Mouse (Mus musculus): ENCODE measurements around the gene Wasf2. TPM values are rescaled to one million over a fixed set of nuclear protein-coding genes. Genes with fewer than 3 reads are reported as not detected.

Gene Wasf2
- polyA plus RNA-seq, 1 experiment from 2014 or later: 103 TPM

GRCm38 (mm10) chr4:133197355-133197754 lies 67.0 kb downstream of the Wasf2 start:
- no peak overlapping the region for H3K4me2 ChIP-seq (replicated peaks; ENCODE audit: low read depth, low read length)
- peaks cover 43% of the 10 kb centered on the region for H3K36me3 ChIP-seq (ENCODE audit: control insufficient read depth, insufficient read depth, low read length)
- ATAC-seq (ENCODE audit: low FRiP score, low TSS enrichment): no peak

DNA sequence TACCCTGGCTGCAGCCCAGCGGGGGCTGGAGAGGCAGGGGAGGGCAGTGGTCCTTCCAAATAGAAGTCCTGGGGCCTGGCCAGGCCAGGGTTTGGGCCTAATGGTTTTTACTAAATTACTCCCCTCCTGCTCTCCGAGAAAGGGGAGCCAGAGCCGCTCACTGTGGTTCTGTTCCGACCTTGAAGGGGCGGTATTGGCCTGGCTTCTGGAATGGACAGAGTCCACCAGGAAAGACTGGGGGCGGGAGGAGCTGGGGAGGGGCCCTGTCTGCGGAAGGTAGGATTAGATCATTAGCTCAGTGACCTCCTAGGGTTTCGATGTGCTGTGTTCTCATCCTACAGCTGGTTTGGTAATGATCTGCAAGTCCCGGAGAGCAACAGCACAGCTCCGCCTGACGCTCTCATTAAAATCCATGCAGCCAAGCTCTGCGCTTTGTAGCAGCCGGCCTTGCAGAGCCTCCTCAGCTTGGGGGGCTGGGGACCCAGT lies 67.5 kb downstream of the Wasf2 start:
- peak overlapping the region; percentile 40 for H3K27ac ChIP-seq (ENCODE audit: low read depth, low read length)
- H3K36me3 ChIP-seq (ENCODE audit: control insufficient read depth, insufficient read depth, low read length): peaks cover 38% of the 10 kb centered on the region
- H3K9me3 ChIP-seq (ENCODE audit: control insufficient read depth, low read length): no peaks in the 10 kb centered on the region
- no peaks in the 10 kb centered on the region for H3K27me3 ChIP-seq (ENCODE audit: control insufficient read depth, insufficient read depth, low read length)
- ATAC-seq (ENCODE audit: low FRiP score, low TSS enrichment): peak; percentile 25
- H3K4me2 ChIP-seq (replicated peaks; ENCODE audit: low read depth, low read length): no peak overlapping the region
- 22% methylated on average over 13 of the region's 13 CpGs for WGBS
- peaks cover 54% of the 10 kb centered on the region for H3K4me1 ChIP-seq (ENCODE audit: control insufficient read depth, insufficient read depth, low read length)
- no peak overlapping the region for H3K9ac ChIP-seq (ENCODE audit: low read depth, low read length)
- H3K4me3 ChIP-seq (ENCODE audit: low read length): no peak overlapping the region

More at GRCm38 (mm10) chr4:133197355-133197754, 67.0 kb downstream of the Wasf2 start:
- H3K27me3 ChIP-seq (ENCODE audit: control insufficient read depth, insufficient read depth, low read length): no peaks in the 10 kb centered on the region
- H3K4me1 ChIP-seq (ENCODE audit: control insufficient read depth, insufficient read depth, low read length): peaks cover 54% of the 10 kb centered on the region
- peak overlapping the region; percentile 40; the same call in 1 of the 2 replicates for H3K27ac ChIP-seq (ENCODE audit: low read depth, low read length)
- WGBS: 12% methylated on average over 5 of the region's 5 CpGs
- no peaks in the 10 kb centered on the region for H3K9me3 ChIP-seq (ENCODE audit: control insufficient read depth, low read length)
- no peak overlapping the region for H3K4me3 ChIP-seq (ENCODE audit: low read length)
- H3K9ac ChIP-seq (ENCODE audit: low read depth, low read length): no peak overlapping the region

GRCm38 (mm10) chr4:133198337-133199180 lies 68.3 kb downstream of the Wasf2 start:
- no peak overlapping the region for H3K4me2 ChIP-seq (replicated peaks; ENCODE audit: low read depth, low read length)
- peak; percentile 29 for ATAC-seq (ENCODE audit: low FRiP score, low TSS enrichment)

GRCm38 (mm10) chr4:133199743-133200142 lies 69.4 kb downstream of the Wasf2 start:
- Histone ChIP-seq H3K4me2 (replicated peaks; ENCODE audit: low read depth, low read length) (no peak overlapping the region), H3K9me3 (ENCODE audit: control insufficient read depth, low read length) (no peaks in the 10 kb centered on the region), H3K27ac (ENCODE audit: low read depth, low read length) (peak overlapping the region; percentile 43; the same call in 1 of the 2 replicates), H3K27me3 (ENCODE audit: control insufficient read depth, insufficient read depth, low read length) (no peaks in the 10 kb centered on the region), H3K9ac (ENCODE audit: low read depth, low read length) (no peak overlapping the region), H3K4me3 (ENCODE audit: low read length) (no peak overlapping the region), H3K4me1 (ENCODE audit: control insufficient read depth, insufficient read depth, low read length) (peaks cover 58% of the 10 kb centered on the region), H3K36me3 (ENCODE audit: control insufficient read depth, insufficient read depth, low read length) (peaks cover 19% of the 10 kb centered on the region)
- 68% methylated on average over 6 of the region's 6 CpGs for WGBS
- no peak for ATAC-seq (ENCODE audit: low FRiP score, low TSS enrichment)

More at GRCm38 (mm10) chr4:133198337-133199180, 68.3 kb downstream of the Wasf2 start:
- Histone ChIP-seq H3K36me3 (ENCODE audit: control insufficient read depth, insufficient read depth, low read length) (peaks cover 31% of the 10 kb centered on the region), H3K4me3 (ENCODE audit: low read length) (no peak overlapping the region), H3K9me3 (ENCODE audit: control insufficient read depth, low read length) (no peaks in the 10 kb centered on the region), H3K9ac (ENCODE audit: low read depth, low read length) (no peak overlapping the region), H3K27ac (ENCODE audit: low read depth, low read length) (peak overlapping the region; percentile 40), H3K27me3 (ENCODE audit: control insufficient read depth, insufficient read depth, low read length) (no peaks in the 10 kb centered on the region), H3K4me1 (ENCODE audit: control insufficient read depth, insufficient read depth, low read length) (peaks cover 54% of the 10 kb centered on the region)
- 13% methylated on average over 19 of the region's 19 CpGs for WGBS

DNA sequence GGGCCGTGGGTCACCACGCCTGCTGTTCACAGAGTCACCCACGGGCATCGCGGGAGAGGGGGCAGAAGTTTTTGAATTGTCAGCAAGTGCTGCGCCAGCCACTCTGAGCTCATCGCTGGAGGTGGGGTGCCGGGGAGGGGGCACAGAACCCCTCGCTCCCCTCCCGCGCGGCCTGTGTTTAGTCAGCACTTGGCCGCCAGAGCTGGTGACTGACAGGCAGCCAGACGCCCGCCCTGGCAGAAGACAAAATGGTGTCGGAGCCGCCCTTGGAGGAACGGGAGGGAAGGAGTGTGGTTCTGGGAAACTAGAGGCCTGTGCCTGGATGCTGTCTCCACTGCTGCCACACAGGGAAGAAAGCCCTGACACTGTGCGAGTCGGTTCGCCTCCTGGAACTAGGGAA lies 70.0 kb downstream of the Wasf2 start:
- Histone ChIP-seq H3K36me3 (ENCODE audit: control insufficient read depth, insufficient read depth, low read length) (peaks cover 15% of the 10 kb centered on the region), H3K4me3 (ENCODE audit: low read length) (no peak overlapping the region), H3K9ac (ENCODE audit: low read depth, low read length) (no peak overlapping the region), H3K4me1 (ENCODE audit: control insufficient read depth, insufficient read depth, low read length) (peaks cover 59% of the 10 kb centered on the region), H3K27ac (ENCODE audit: low read depth, low read length) (peak overlapping the region; percentile 43; the same call in 1 of the 2 replicates), H3K4me2 (replicated peaks; ENCODE audit: low read depth, low read length) (0 out of 2 replicates have a peak overlapping the region, but pooled peaks have one; percentile 3), H3K27me3 (ENCODE audit: control insufficient read depth, insufficient read depth, low read length) (no peaks in the 10 kb centered on the region), H3K9me3 (ENCODE audit: control insufficient read depth, low read length) (no peaks in the 10 kb centered on the region)
- ATAC-seq (ENCODE audit: low FRiP score, low TSS enrichment): no peak
- 38% methylated on average over 21 of the region's 21 CpGs for WGBS

- peaks cover 7% of the 10 kb centered on the region for H3K36me3 ChIP-seq (ENCODE audit: control insufficient read depth, insufficient read depth, low read length)
- 0 out of 2 replicates have a peak, but pooled peaks have one; percentile 26 for ATAC-seq (ENCODE audit: low FRiP score, low TSS enrichment)
- H3K4me3 ChIP-seq (ENCODE audit: low read length): no peak overlapping the region
- 0 out of 2 replicates have a peak overlapping the region, but pooled peaks have one; percentile 18 for H3K9ac ChIP-seq (ENCODE audit: low read depth, low read length)
- peak overlapping the region; percentile 43; the same call in 1 of the 2 replicates for H3K27ac ChIP-seq (ENCODE audit: low read depth, low read length)
- no peaks in the 10 kb centered on the region for H3K27me3 ChIP-seq (ENCODE audit: control insufficient read depth, insufficient read depth, low read length)
- 53% methylated on average over 8 of the region's 8 CpGs for WGBS
- no peaks in the 10 kb centered on the region for H3K9me3 ChIP-seq (ENCODE audit: control insufficient read depth, low read length)
- peaks cover 57% of the 10 kb centered on the region for H3K4me1 ChIP-seq (ENCODE audit: control insufficient read depth, insufficient read depth, low read length)
- H3K4me2 ChIP-seq (replicated peaks; ENCODE audit: low read depth, low read length): no peak overlapping the region
Measured at GRCm38 (mm10) chr4:133201006-133201771, 70.9 kb downstream of the Wasf2 start.

DNA sequence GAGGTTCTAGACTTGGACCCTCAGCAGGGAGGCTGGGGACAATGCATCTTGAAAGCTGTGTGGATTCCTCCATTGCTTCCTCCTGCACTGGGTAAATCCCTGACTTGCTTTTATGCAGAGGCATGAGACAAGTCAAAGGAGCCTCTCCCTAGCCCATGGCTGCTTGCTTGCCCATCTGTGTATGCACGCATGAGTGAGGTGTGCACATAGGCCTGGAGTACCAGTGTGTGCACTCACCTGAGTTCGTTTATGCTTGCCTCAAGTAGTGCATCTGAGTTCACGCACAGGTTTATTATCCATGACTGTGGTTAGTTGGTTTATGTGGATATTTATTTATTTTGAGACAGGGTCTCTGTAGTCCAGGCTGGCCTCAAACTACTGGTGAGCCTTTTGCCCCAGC lies 71.9 kb downstream of the Wasf2 start:
- H3K4me3 ChIP-seq (ENCODE audit: low read length): no peak overlapping the region
- peaks cover 48% of the 10 kb centered on the region for H3K4me1 ChIP-seq (ENCODE audit: control insufficient read depth, insufficient read depth, low read length)
- ATAC-seq (ENCODE audit: low FRiP score, low TSS enrichment): no peak
- H3K27me3 ChIP-seq (ENCODE audit: control insufficient read depth, insufficient read depth, low read length): no peaks in the 10 kb centered on the region
- 82% methylated on average over 3 of the region's 3 CpGs for WGBS
- no peak overlapping the region for H3K4me2 ChIP-seq (replicated peaks; ENCODE audit: low read depth, low read length)
- no peaks in the 10 kb centered on the region for H3K9me3 ChIP-seq (ENCODE audit: control insufficient read depth, low read length)
- no peak overlapping the region for H3K27ac ChIP-seq (ENCODE audit: low read depth, low read length)
- H3K9ac ChIP-seq (ENCODE audit: low read depth, low read length): no peak overlapping the region
- no peaks in the 10 kb centered on the region for H3K36me3 ChIP-seq (ENCODE audit: control insufficient read depth, insufficient read depth, low read length)

DNA sequence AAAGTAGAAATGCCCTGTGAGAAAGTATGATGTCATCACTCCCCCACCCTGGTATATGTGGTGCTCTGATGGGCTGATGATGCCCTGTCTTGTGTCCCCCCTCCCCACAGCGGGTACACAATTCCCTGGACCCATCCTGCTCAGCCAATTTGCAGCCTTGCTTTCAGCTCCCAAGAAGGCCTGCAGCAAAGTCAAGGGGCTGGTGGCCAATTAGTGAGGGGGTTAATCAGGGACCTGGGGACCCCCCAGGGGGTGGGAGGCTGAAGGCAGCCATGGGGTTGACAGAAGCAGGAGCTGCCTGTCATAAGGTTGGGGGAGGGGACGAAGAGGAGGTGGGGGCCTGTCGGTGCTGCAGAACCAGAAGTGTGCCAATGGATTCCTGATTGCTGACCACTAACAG lies 73.3 kb downstream of the Wasf2 start:
- H3K27me3 ChIP-seq (ENCODE audit: control insufficient read depth, insufficient read depth, low read length): no peaks in the 10 kb centered on the region
- H3K4me2 ChIP-seq (replicated peaks; ENCODE audit: low read depth, low read length): no peak overlapping the region
- no peaks in the 10 kb centered on the region for H3K9me3 ChIP-seq (ENCODE audit: control insufficient read depth, low read length)
- no peak overlapping the region for H3K4me3 ChIP-seq (ENCODE audit: low read length)
- H3K27ac ChIP-seq (ENCODE audit: low read depth, low read length): no peak overlapping the region
- peaks cover 34% of the 10 kb centered on the region for H3K4me1 ChIP-seq (ENCODE audit: control insufficient read depth, insufficient read depth, low read length)
- H3K9ac ChIP-seq (ENCODE audit: low read depth, low read length): no peak overlapping the region
- H3K36me3 ChIP-seq (ENCODE audit: control insufficient read depth, insufficient read depth, low read length): no peaks in the 10 kb centered on the region
- WGBS: 77% methylated on average over 3 of the region's 3 CpGs
- ATAC-seq (ENCODE audit: low FRiP score, low TSS enrichment): no peak
